ENCODE assay signal across 33 mouse cellular contexts in the genomic region with DNA sequence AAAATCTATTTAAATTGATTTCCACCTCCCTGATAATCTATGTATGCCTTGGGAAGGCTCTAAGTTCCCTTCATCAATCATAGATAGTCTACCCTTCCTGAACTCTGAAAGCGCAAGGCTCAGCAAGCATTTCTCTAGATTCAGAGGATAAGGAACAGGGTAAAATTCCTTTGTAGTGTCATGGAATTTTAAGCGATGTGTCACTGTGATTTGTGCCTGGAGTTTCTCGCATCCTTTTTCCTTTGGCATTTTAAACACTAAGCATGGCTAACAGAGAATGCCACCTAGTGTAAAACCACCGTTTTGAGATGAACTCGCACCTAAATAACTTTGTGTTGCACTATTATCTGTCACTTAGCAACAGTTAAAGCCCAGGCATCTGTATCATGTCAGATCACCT. TPM values are rescaled to one million over a fixed set of nuclear protein-coding genes. Genes with fewer than 3 reads are reported as not detected.
A peak's percentile ranks its signal among the peaks of the same experiment; 100 is the strongest.
DNase-seq lines count a peak whose midpoint lies in the region; ATAC-seq and TF ChIP-seq lines count a peak whose summit lies in the region.
"Had no signal": no experiment of that assay in that cellular context is flagged by ENCODE, and none has a peak within 500 bp of the region (broad histone marks: within the 10 kb centered on the region; RNA-seq: fewer than 3 reads in every experiment).

No protein-coding gene starts in this region.

- no peak for TF ChIP-seq POLR2A in CH12.LX (IDR thresholded peaks at IDR 0.05; ENCODE audit: low read depth, low read length)

- dilution Hi-C loops in CH12.LX (cut with MboI; ENCODE audit: extremely low pct_ligation_motif_present, extremely low pct_unique_long_range_greater_than_20kb, low sequenced_read_pairs): no loop called here

- no peak for TF ChIP-seq EP300 in CH12.LX (IDR thresholded peaks at IDR 0.05; ENCODE audit: low read length)

- TF ChIP-seq CTCF in CH12.LX (conservative IDR thresholded peaks at IDR 0.05 in 1 of 2, IDR thresholded peaks at IDR 0.05 in 1 of 2; ENCODE audit: low read depth in 2 of 2, low read length in 2 of 2) (no peak), Patski (IDR thresholded peaks at IDR 0.05) (peak; percentile 30)

- H3K27ac ChIP-seq in heart, embryonic 16.5 days (ENCODE audit: low read length): peak overlapping the region; percentile 63; the same call in 1 of the 2 replicates
- no peak overlapping the region for H3K27ac ChIP-seq in heart, embryonic 11.5 days (ENCODE audit: low read depth, low read length)
- H3K27ac ChIP-seq in CH12.LX (ENCODE audit: insufficient read depth, low read depth): no peak overlapping the region
- H3K27ac ChIP-seq: forebrain, embryonic 10.5 days; hindbrain, embryonic 12.5 days; kidney, postnatal 0 days; limb, embryonic 13.5 days; liver, embryonic 12.5 days; midbrain, embryonic 13.5 days; stomach, postnatal 0 days had no signal

- no peak for DNase-seq in frontal cortex, postnatal 14 days (ENCODE audit: low spot score in 2 of 2)
- DNase-seq in CH12.LX (ENCODE audit: extremely low read depth): no peak
- DNase-seq in Patski (ENCODE audit: low read depth, low spot score): no peak
- no peak for DNase-seq in urinary bladder, postnatal 4 days (ENCODE audit: low spot score in 2 of 2)
- DNase-seq: adrenal gland, postnatal 36 days; B cell, adult 2 months; cerebellum, adult 2 months; cerebellum, postnatal 14 days; gastrocnemius, postnatal 14 days; heart, postnatal 14 days; kidney, adult 8-10 months; kidney, postnatal 4 days; liver, postnatal 0 days; lung, postnatal 36 days; right cerebral cortex, adult 18-20 months; spleen, adult 18-20 months; thymus, adult 18-20 months; thymus, postnatal 25 days had no signal

- POLR2A ChIA-PET in Patski (lab: Charles Lee): no interaction called here

- H3K36me3 ChIP-seq in heart, embryonic 16.5 days (ENCODE audit: control insufficient read depth, insufficient read depth): 0 out of 2 replicates have a peak, but pooled peaks cover 2% of the 10 kb centered on the region
- no peaks in the 10 kb centered on the region for H3K36me3 ChIP-seq in heart, embryonic 11.5 days (ENCODE audit: control insufficient read depth, insufficient read depth, low read length)
- H3K36me3 ChIP-seq in CH12.LX (replicated peaks in 1 of 2; ENCODE audit: control insufficient read depth in 1 of 2, insufficient read depth in 1 of 2, low read length in 1 of 2): no peaks in the 10 kb centered on the region
- H3K36me3 ChIP-seq: forebrain, embryonic 10.5 days; hindbrain, embryonic 12.5 days; limb, embryonic 13.5 days; liver, embryonic 12.5 days; midbrain, embryonic 13.5 days had no signal

- H3K4me1 ChIP-seq in heart, embryonic 16.5 days (ENCODE audit: control insufficient read depth, insufficient read depth, low read length): peaks cover 15% of the 10 kb centered on the region; the same call in 1 of the 2 replicates
- H3K4me1 ChIP-seq in heart, embryonic 11.5 days (ENCODE audit: control insufficient read depth, insufficient read depth, low read length): peaks cover 9% of the 10 kb centered on the region
- H3K4me1 ChIP-seq in CH12.LX (ENCODE audit: control insufficient read depth in 1 of 2, insufficient read depth in 2 of 2): no peaks in the 10 kb centered on the region; a peak in 1 of 4 replicates
- H3K4me1 ChIP-seq: forebrain, embryonic 10.5 days; hindbrain, embryonic 12.5 days; limb, embryonic 13.5 days; liver, embryonic 12.5 days; megakaryocyte, embryonic 14.5 days; midbrain, embryonic 13.5 days had no signal

- peak; percentile 38; the same call in 1 of the 2 replicates for ATAC-seq in frontal cortex, adult (ENCODE audit: low TSS enrichment)
- ATAC-seq in heart, embryonic 16.5 days (replicated peaks; ENCODE audit: extremely low read depth, insufficient read depth, low FRiP score): no peak
- no peak for ATAC-seq in heart, embryonic 11.5 days (replicated peaks; ENCODE audit: insufficient number of reproducible peaks, low FRiP score, low TSS enrichment)
- peak; percentile 74 for ATAC-seq in Patski
- ATAC-seq: forebrain, embryonic 16.5 days; intestine, embryonic 16.5 days; liver, embryonic 12.5 days; liver, postnatal 0 days; midbrain, embryonic 13.5 days had no signal

- H3K79me2 ChIP-seq in CH12.LX (replicated peaks; ENCODE audit: control insufficient read depth, extremely low read depth, insufficient read depth, poor library complexity, severe bottlenecking): no peaks in the 10 kb centered on the region

- no peak overlapping the region for H3K4me3 ChIP-seq in heart, embryonic 16.5 days (ENCODE audit: low read length)
- no peak overlapping the region for H3K4me3 ChIP-seq in heart, embryonic 11.5 days (ENCODE audit: low read depth, low read length)
- H3K4me3 ChIP-seq in CH12.LX (replicated peaks in 1 of 3; ENCODE audit: low read depth in 2 of 3, low read length in 2 of 3, poor library complexity in 1 of 3): peak overlapping the region in 1 of 3 experiments; percentile 1
- H3K4me3 ChIP-seq: forebrain, embryonic 10.5 days; hindbrain, embryonic 12.5 days; limb, embryonic 13.5 days; liver, embryonic 12.5 days; megakaryocyte, embryonic 14.5 days; midbrain, embryonic 13.5 days had no signal

- TF ChIP-seq RAD21 in CH12.LX (IDR thresholded peaks at IDR 0.05; ENCODE audit: low read depth, low read length): no peak

- CTCF ChIA-PET in Patski (lab: Charles Lee): interaction anchor here (0.8 to 1.9 kb wide), 5 partner anchors 8 to 129 kb away, joined by 3 to 5 read pairs (median 5); no protein-coding TSS in a partner anchor

- no peak overlapping the region; the same call in 1 of the 2 replicates for H3K4me2 ChIP-seq in heart, embryonic 16.5 days (ENCODE audit: low read depth, low read length)
- H3K4me2 ChIP-seq in heart, embryonic 11.5 days: no peak overlapping the region
- peak overlapping the region; percentile 71 for H3K4me2 ChIP-seq in CH12.LX (ENCODE audit: insufficient read depth, low read depth, poor library complexity, severe bottlenecking)
- H3K4me2 ChIP-seq: hindbrain, embryonic 12.5 days; limb, embryonic 13.5 days; liver, embryonic 12.5 days; midbrain, embryonic 13.5 days had no signal

- no peak overlapping the region for H3K9ac ChIP-seq in heart, embryonic 16.5 days (ENCODE audit: low read length)
- H3K9ac ChIP-seq in heart, embryonic 11.5 days (ENCODE audit: low read depth, low read length): no peak overlapping the region
- H3K9ac ChIP-seq in CH12.LX (ENCODE audit: insufficient read depth, low read depth): no peak overlapping the region
- H3K9ac ChIP-seq: hindbrain, embryonic 12.5 days; limb, embryonic 13.5 days; liver, embryonic 12.5 days; liver, postnatal 0 days; midbrain, embryonic 13.5 days had no signal

- H3K9me3 ChIP-seq in heart, embryonic 16.5 days (replicated peaks; ENCODE audit: control insufficient read depth, low read length): no peaks in the 10 kb centered on the region
- H3K9me3 ChIP-seq in heart, embryonic 11.5 days (replicated peaks; ENCODE audit: control insufficient read depth, low read length): no peaks in the 10 kb centered on the region
- no peaks in the 10 kb centered on the region for H3K9me3 ChIP-seq in CH12.LX (replicated peaks; ENCODE audit: low read length)
- H3K9me3 ChIP-seq: forebrain, embryonic 10.5 days; hindbrain, embryonic 12.5 days; limb, embryonic 13.5 days; liver, embryonic 12.5 days; megakaryocyte, embryonic 14.5 days; midbrain, embryonic 13.5 days had no signal

- in situ Hi-C loops in CH12.LX (cut with MboI; ENCODE audit: low pct_ligation_motif_present, low pct_unique_long_range_greater_than_20kb, low sequenced_read_pairs) (no loop called here), Patski (cut with MboI; ENCODE audit: low pct_unique_long_range_greater_than_20kb) (no loop called here)

- H3K27me3 ChIP-seq in heart, embryonic 16.5 days (ENCODE audit: control insufficient read depth, insufficient read depth, low read length): no peaks in the 10 kb centered on the region
- no peaks in the 10 kb centered on the region for H3K27me3 ChIP-seq in heart, embryonic 11.5 days (ENCODE audit: control insufficient read depth, insufficient read depth, low read length)
- H3K27me3 ChIP-seq in CH12.LX (replicated peaks) (no peaks in the 10 kb centered on the region), Patski (no peaks in the 10 kb centered on the region)
- H3K27me3 ChIP-seq: hindbrain, embryonic 12.5 days; limb, embryonic 13.5 days; liver, embryonic 12.5 days; midbrain, embryonic 13.5 days had no signal

- WGBS in heart, embryonic 16.5 days: 43% methylated on average over 5 of the region's 5 CpGs
- WGBS in heart, embryonic 11.5 days (ENCODE audit: insufficient replicate concordance): 45% methylated on average over 5 of the region's 5 CpGs

TF ChIP-seq in CH12.LX, 34 proteins besides CTCF, POLR2A, EP300 and RAD21:
- TF ChIP-seq ELF1 (IDR thresholded peaks at IDR 0.05; ENCODE audit: low read depth, low read length) (no peak), MAZ (IDR thresholded peaks at IDR 0.05; ENCODE audit: low read depth, low read length) (no peak), PAX5 (IDR thresholded peaks at IDR 0.05; ENCODE audit: low read length) (no peak), GABPA (IDR thresholded peaks at IDR 0.05; ENCODE audit: insufficient replicate concordance, low read depth, low read length) (no peak), JUND (conservative IDR thresholded peaks at IDR 0.05; ENCODE audit: low read depth, low read length) (no peak)

RNA-seq across cellular contexts. Expression of a gene that starts 30.4 kb away (rescaled TPM):
- polyA plus RNA-seq in heart, embryonic 16.5 days (2015; fragmentation: Nextera tagmentation; extraction: Ambion mirVana): 0.62 and 0.79 TPM in 2 replicates
- 0.64 and 1.2 TPM in 2 replicates for polyA plus RNA-seq in heart, embryonic 11.5 days (2014; fragmentation: Nextera tagmentation; extraction: Ambion mirVana)
- total RNA-seq in CH12.LX (2012; rRNA removed): not detected in 2 replicates
- total RNA-seq in CH12.LX (2014; rRNA removed): not detected in 2 replicates
- not detected in 2 replicates for polyA plus RNA-seq in CH12.LX (2012; ENCODE audit: insufficient read length, low read depth)
- 0.65 TPM for polyA plus RNA-seq in Patski (2021)
- total RNA-seq: granulocyte monocyte progenitor cell, adult 5-6 weeks; neutrophil, adult 5-6 weeks had no signal

RNA-seq across cellular contexts. Expression of a gene that starts 46.6 kb away (rescaled TPM):
- 14.4 and 15.5 TPM in 2 replicates for polyA plus RNA-seq in heart, embryonic 16.5 days (2015; fragmentation: Nextera tagmentation; extraction: Ambion mirVana)
- polyA plus RNA-seq in heart, embryonic 11.5 days (2014; fragmentation: Nextera tagmentation; extraction: Ambion mirVana): 25.8 and 27.0 TPM in 2 replicates
- 63.2 and 74.0 TPM in 2 replicates for total RNA-seq in CH12.LX (2012; rRNA removed)
- total RNA-seq in CH12.LX (2014; rRNA removed): 102 and 115 TPM in 2 replicates
- 51.8 and 61.5 TPM in 2 replicates for polyA plus RNA-seq in CH12.LX (2012; ENCODE audit: insufficient read length, low read depth)
- 79.7 TPM for polyA plus RNA-seq in Patski (2021)

Comparison
In these comparisons a context has a peak if more than half of its experiments do, and no peak if none do; other contexts are left out.
1. ATAC-seq: peak in frontal cortex, adult (single experiment) and Patski (single experiment); none in heart, embryonic 16.5 days (single experiment) and heart, embryonic 11.5 days (single experiment).